Mouse (Mus musculus): ENCODE measurements around the gene Ralgps2.

- TF ChIP-seq CTCF (IDR thresholded peaks at IDR 0.05; ENCODE audit: low read depth, low read length) = no peak
- no peak for TF ChIP-seq TAL1 (conservative IDR thresholded peaks at IDR 0.05; ENCODE audit: low read depth, low read length)
- no peak for TF ChIP-seq POLR2AphosphoS5 (IDR thresholded peaks at IDR 0.05; ENCODE audit: insufficient replicate concordance, low read depth, low read length)
- no peak for TF ChIP-seq GATA1 (IDR thresholded peaks at IDR 0.05; ENCODE audit: borderline replicate concordance, low read length)
- no peak for TF ChIP-seq GATA2 (IDR thresholded peaks at IDR 0.05; ENCODE audit: borderline replicate concordance, low read depth, low read length)
Measured at GRCm38 (mm10) chr1:156789844-156790490, 149.5 kb downstream of the Ralgps2 start.
